Mouse (Mus musculus) fat pad, adult 2 months (tissue): ENCODE data around the gene Gm13089.
"Not testable (repeated sequence)": the region's sequence is repeated elsewhere in the genome, so short reads cannot be mapped to it uniquely, and the experiment has no call there.

Source experiments
- DNase-seq: peaks from one replicate; pipeline ENCODE4 v3.0.0-alpha.2; 2011; ENCODE audit warnings: low read depth, low spot score; ENCODE audit errors: extremely low read depth

Gm13089 gene

DNA sequence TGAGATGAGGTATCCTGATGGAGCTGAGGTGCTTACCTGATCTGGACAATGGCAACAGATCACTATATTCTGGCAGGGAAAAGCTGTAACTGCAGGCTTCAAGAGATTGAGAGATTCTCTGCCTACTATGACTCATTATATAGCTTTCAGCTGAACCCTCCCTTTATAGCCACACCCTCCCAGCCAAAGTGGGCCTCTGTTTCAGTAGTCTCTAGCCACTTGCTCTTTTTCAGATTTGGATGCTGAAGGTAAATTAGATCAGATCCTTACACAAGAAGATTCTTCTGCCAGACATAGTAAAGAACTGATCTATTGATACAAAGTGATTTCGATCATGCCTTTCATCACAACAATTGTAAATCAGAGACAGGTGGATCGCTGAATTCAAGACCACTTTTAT is at the start of gene Gm13089:
Gm13089 (minus strand) TSS at position 101 of the 400 bp plus-strand sequence.
- DNase-seq = no peak

DNA sequence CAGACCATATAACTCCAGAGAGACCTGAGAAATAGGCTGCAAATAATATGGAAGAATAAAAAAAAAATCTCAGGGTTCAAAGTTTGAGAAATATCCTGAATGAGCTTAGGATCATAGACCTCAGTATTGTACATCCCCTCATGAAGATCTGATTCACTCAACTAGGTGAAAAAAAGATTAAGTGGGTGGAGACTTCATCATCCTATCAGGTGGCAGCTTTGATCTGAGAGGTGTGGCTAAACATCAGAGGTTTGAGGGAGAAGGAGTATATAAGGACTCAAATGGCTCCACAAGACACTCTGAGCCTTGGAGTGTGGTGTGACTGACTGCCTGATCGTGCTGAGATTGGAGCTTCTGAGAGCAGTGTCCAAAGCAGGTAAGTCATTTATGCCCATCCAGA is 16.6 kb upstream of the Gm13089 start, which contains the start of gene Gm13078:
Gm13078 (plus strand) TSS at position 301 of the 400 bp plus-strand sequence.
- no peak for DNase-seq

DNA sequence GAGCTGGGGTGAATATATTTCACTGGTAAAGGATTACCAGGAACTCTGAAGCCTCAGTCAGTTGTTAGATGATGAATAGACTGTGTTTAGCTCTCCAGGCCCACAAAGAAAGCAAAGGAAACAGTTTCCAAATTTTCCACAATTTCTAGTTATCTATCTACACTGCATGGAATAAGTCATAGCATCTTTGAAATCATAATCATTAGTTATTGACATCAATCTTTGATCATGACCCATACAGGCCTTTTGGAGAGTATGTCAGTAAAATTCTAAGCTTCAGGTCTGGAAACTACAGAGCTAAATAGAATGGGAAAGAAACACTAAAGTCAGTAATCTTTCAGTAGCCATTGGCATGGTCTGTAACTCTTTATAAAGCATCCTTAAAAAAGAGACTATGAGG is 45.4 kb downstream of the Gm13089 start, which contains the start of gene Gm13088:
Gm13088 (minus strand) TSS at position 101 of the 400 bp plus-strand sequence.
- not testable (repeated sequence) for DNase-seq
